Mouse (Mus musculus) kidney, embryonic 15.5 days (tissue): ENCODE data around the gene Cbln3. TPM values are rescaled to one million over a fixed set of nuclear protein-coding genes. Genes with fewer than 3 reads are reported as not detected.

ENCODE experiments used
- ATAC-seq: fragments of 200-750 bp; cut with Nextera tagmentation; replicated peaks from 2 replicates; pipeline ENCODE4 v1.8.0; 2017; ENCODE audit warnings: moderate TSS enrichment; ENCODE audit not compliant: low FRiP score
- H3K27ac ChIP-seq: fragments of 300-500 bp; sonication (generic); 2 replicates; pipeline ENCODE4 v1.5.1; 2015; ENCODE audit warnings: mild to moderate bottlenecking, inconsistent platforms
- H3K27me3 ChIP-seq: fragments of 300-500 bp; sonication (generic); 2 replicates; pipeline ENCODE4 v1.6.1; 2015; ENCODE audit warnings: inconsistent platforms
- H3K36me3 ChIP-seq: fragments of 300-500 bp; sonication (generic); 2 replicates; pipeline ENCODE4 v1.6.1; 2015; ENCODE audit warnings: inconsistent platforms
- H3K4me1 ChIP-seq: fragments of 300-500 bp; sonication (generic); 2 replicates; pipeline ENCODE4 v1.6.1; 2015; ENCODE audit warnings: inconsistent platforms
- H3K4me2 ChIP-seq: fragments of 300-500 bp; sonication (generic); 2 replicates; pipeline ENCODE4 v1.6.1; 2015; ENCODE audit warnings: moderate library complexity, mild to moderate bottlenecking, inconsistent platforms
- H3K4me3 ChIP-seq: fragments of 300-500 bp; sonication (generic); replicated peaks from 2 replicates; pipeline ENCODE4 v1.5.1; 2015; ENCODE audit warnings: mild to moderate bottlenecking, inconsistent platforms
- H3K9ac ChIP-seq: fragments of 300-500 bp; sonication (generic); 2 replicates; pipeline ENCODE4 v1.6.1; 2015; ENCODE audit warnings: mild to moderate bottlenecking, inconsistent platforms
- H3K9me3 ChIP-seq: fragments of 300-500 bp; sonication (generic); replicated peaks from 2 replicates; pipeline ENCODE4 v1.6.1; 2016; ENCODE audit warnings: inconsistent platforms
- WGBS: fragments of 180-500 bp; shearing (Covaris S2); methylation state at CpG from one replicate; pipeline ENCODE4 v1.1.7; 2015; ENCODE audit warnings: mixed read lengths; 5-methylcytosine and 5-hydroxymethylcytosine counted together
- polyA plus RNA-seq: library from polyadenylated mRNA; unstranded; fragments of >200 nt; fragmentation: Nextera tagmentation; extraction: Ambion mirVana; gene quantifications from 2 replicates; pipeline ENCODE4 v1.2.1, GENCODE M21; 2015

The Cbln3 gene
- polyA plus RNA-seq, 1 experiment from 2014 or later = 0.65 TPM

- Histone ChIP-seq H3K27me3 (no peaks in the 10 kb centered on the region), H3K9me3 (no peaks in the 10 kb centered on the region), H3K36me3 (0 out of 2 replicates have a peak, but pooled peaks cover 3% of the 10 kb centered on the region), H3K4me3 (no peak overlapping the region), H3K27ac (no peak overlapping the region), H3K4me1 (peaks cover 19% of the 10 kb centered on the region), H3K4me2 (no peak overlapping the region), H3K9ac (no peak overlapping the region)
- ATAC-seq = no peak
- WGBS = 91% methylated on average over 5 of the region's 5 CpGs
Measured at GRCm38 (mm10) chr14:55838312-55838711, 45.9 kb downstream of the Cbln3 start.

DNA sequence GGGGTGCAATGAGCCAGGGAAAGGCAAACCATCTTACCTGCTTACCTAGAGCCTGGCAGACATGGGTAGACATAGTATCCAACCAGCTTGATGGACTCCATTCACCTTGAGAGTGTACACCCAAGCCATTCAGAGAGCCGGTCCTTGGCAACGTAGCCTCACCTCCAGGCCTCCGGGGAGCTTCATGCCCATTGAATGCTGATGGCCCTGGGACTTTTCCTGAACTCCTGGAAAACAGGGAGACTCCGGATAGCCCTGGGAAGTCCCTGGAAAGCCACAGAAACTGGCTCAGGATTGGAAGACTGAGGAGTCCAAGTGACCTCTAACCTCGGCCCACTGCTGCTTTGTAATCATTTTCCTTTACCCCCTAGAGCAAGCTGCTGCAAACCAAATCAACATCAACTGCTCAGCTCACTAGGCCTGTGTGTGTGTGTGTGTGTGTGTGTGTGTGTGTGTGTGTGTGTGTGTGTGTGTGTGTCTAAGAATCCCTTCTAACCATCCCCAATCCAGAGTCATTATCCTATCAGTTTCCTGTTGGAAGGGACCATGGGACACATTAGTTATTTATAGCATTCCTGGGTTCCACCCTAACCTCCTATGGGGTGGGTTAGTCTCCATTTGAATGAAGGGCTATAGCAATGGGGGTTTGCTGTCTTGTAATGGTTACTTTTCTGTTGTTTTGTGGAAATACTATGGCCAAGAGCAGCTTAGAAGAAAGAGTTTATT, 49.2 kb downstream of the Cbln3 start:
- H3K27me3 ChIP-seq = no peaks in the 10 kb centered on the region
- H3K4me2 ChIP-seq = no peak overlapping the region
- no peak for ATAC-seq
- no peak overlapping the region for H3K9ac ChIP-seq
- 81% methylated on average over 5 of the region's 5 CpGs for WGBS
- peaks cover 30% of the 10 kb centered on the region for H3K36me3 ChIP-seq
- H3K4me1 ChIP-seq = peaks cover 18% of the 10 kb centered on the region
- H3K4me3 ChIP-seq = no peak overlapping the region
- no peaks in the 10 kb centered on the region for H3K9me3 ChIP-seq
- H3K27ac ChIP-seq = no peak overlapping the region

- Histone ChIP-seq H3K9me3 (no peaks in the 10 kb centered on the region), H3K4me3 (no peak overlapping the region), H3K4me2 (no peak overlapping the region), H3K9ac (no peak overlapping the region), H3K4me1 (peaks cover 33% of the 10 kb centered on the region), H3K27me3 (no peaks in the 10 kb centered on the region), H3K36me3 (peaks cover 38% of the 10 kb centered on the region), H3K27ac (no peak overlapping the region)
- no peak for ATAC-seq
- 80% methylated on average over 4 of the region's 4 CpGs for WGBS
Measured at GRCm38 (mm10) chr14:55833126-55833525, 51.1 kb downstream of the Cbln3 start.

GRCm38 (mm10) chr14:55830331-55830730, 53.9 kb downstream of the Cbln3 start:
- WGBS = 77% methylated on average over 4 of the region's 4 CpGs
- no peak overlapping the region for H3K27ac ChIP-seq
- 0 out of 2 replicates have a peak, but pooled peaks cover 6% of the 10 kb centered on the region for H3K27me3 ChIP-seq
- H3K9ac ChIP-seq = no peak overlapping the region
- H3K4me2 ChIP-seq = no peak overlapping the region
- no peaks in the 10 kb centered on the region; the same call in 1 of the 2 replicates for H3K9me3 ChIP-seq
- no peak for ATAC-seq
- no peak overlapping the region for H3K4me3 ChIP-seq
- H3K36me3 ChIP-seq = peaks cover 43% of the 10 kb centered on the region
- peaks cover 56% of the 10 kb centered on the region for H3K4me1 ChIP-seq

DNA sequence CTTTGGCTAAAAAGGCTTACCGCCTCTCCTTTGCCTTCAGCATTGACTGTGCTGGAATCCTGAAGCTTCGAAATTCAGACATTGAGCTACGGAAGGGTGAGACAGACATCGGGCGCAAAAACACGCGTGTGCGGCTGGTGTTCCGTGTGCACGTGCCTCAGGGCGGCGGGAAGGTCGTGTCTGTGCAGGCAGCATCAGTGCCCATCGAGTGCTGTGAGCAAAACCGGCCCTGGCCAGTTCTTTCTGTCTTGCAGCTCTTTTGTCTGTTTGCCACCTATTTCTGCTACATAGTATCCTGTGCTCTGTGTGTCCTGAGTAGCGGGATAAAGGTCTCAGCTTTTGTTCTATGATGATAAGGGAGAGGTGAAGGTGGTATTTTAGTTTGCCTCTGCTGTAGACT, 54.3 kb downstream of the Cbln3 start:
- no peak overlapping the region for H3K4me3 ChIP-seq
- ATAC-seq = no peak
- no peaks in the 10 kb centered on the region; the same call in 1 of the 2 replicates for H3K9me3 ChIP-seq
- H3K9ac ChIP-seq = no peak overlapping the region
- H3K4me2 ChIP-seq = no peak overlapping the region
- peaks cover 43% of the 10 kb centered on the region for H3K36me3 ChIP-seq
- WGBS = 92% methylated on average over 16 of the region's 16 CpGs
- peaks cover 56% of the 10 kb centered on the region for H3K4me1 ChIP-seq
- H3K27ac ChIP-seq = no peak overlapping the region
- H3K27me3 ChIP-seq = 0 out of 2 replicates have a peak, but pooled peaks cover 6% of the 10 kb centered on the region

Other genes starting within 250 kb of the Cbln3 start
- gene Ipo4, start 248.4 kb downstream of the Cbln3 start, polyA plus RNA-seq = 97.4 and 115 TPM in 2 replicates
- gene Gm49378, start 246.5 kb downstream of the Cbln3 start, polyA plus RNA-seq = 1.4 and 2.3 TPM in 2 replicates
- gene Tm9sf1, start 240.6 kb downstream of the Cbln3 start, polyA plus RNA-seq = 113 and 123 TPM in 2 replicates
- 0.92 and 1.0 TPM in 2 replicates for gene Tssk4, start 234.2 kb downstream of the Cbln3 start, polyA plus RNA-seq
- gene Mdp1, start 223.9 kb downstream of the Cbln3 start, polyA plus RNA-seq = 53.6 and 55.8 TPM in 2 replicates
- 68.2 and 72.6 TPM in 2 replicates for gene Gmpr2, start 212.5 kb downstream of the Cbln3 start, polyA plus RNA-seq
- 545 and 565 TPM in 2 replicates for gene Nedd8, start 212.3 kb downstream of the Cbln3 start, polyA plus RNA-seq
- gene Tinf2, start 202.6 kb downstream of the Cbln3 start, polyA plus RNA-seq = 43.6 and 46.9 TPM in 2 replicates
- 2.1 TPM in 2 replicates for gene Tgm1, start 170.5 kb downstream of the Cbln3 start, polyA plus RNA-seq
- 37.6 and 41.8 TPM in 2 replicates for gene Rabggta, start 162.1 kb downstream of the Cbln3 start, polyA plus RNA-seq
- 94.5 and 94.7 TPM in 2 replicates for gene Dhrs1, start 138.7 kb downstream of the Cbln3 start, polyA plus RNA-seq
- 38.6 and 43.4 TPM in 2 replicates for gene Nop9, start 138.7 kb downstream of the Cbln3 start, polyA plus RNA-seq
- 10.0 and 11.2 TPM in 2 replicates for gene Cideb, start 125.9 kb downstream of the Cbln3 start, polyA plus RNA-seq
- gene Ltb4r2, start 123.0 kb downstream of the Cbln3 start, polyA plus RNA-seq = 0.25 and 0.35 TPM in 2 replicates
- 0.69 and 0.73 TPM in 2 replicates for gene Ltb4r1, start 118.4 kb downstream of the Cbln3 start, polyA plus RNA-seq
- 13.9 and 15.8 TPM in 2 replicates for gene Adcy4, start 100.3 kb downstream of the Cbln3 start, polyA plus RNA-seq
- gene Ripk3, start 95.5 kb downstream of the Cbln3 start, polyA plus RNA-seq = 38.1 and 40.4 TPM in 2 replicates
- gene Nfatc4, start 61.2 kb downstream of the Cbln3 start, polyA plus RNA-seq = 32.2 and 39.9 TPM in 2 replicates
- 20.7 and 22.4 TPM in 2 replicates for gene Nynrin, start 30.4 kb downstream of the Cbln3 start, polyA plus RNA-seq
- 18.0 and 19.5 TPM in 2 replicates for gene Khnyn, start 555 bp upstream of the Cbln3 start, polyA plus RNA-seq
- gene Sdr39u1, start 15.9 kb upstream of the Cbln3 start, polyA plus RNA-seq = 56.6 and 63.8 TPM in 2 replicates
- gene Cma1, start 60.3 kb upstream of the Cbln3 start, polyA plus RNA-seq = 2.1 and 2.6 TPM in 2 replicates
- gene Cma2, start 66.6 kb upstream of the Cbln3 start, polyA plus RNA-seq = not detected in 2 replicates
- gene Mcpt1, start 133.6 kb upstream of the Cbln3 start, polyA plus RNA-seq = not detected in 2 replicates
- gene Mcpt9, start 146.1 kb upstream of the Cbln3 start, polyA plus RNA-seq = not detected in 2 replicates
- gene Mcpt2, start 157.6 kb upstream of the Cbln3 start, polyA plus RNA-seq = not detected in 2 replicates
- not detected in 2 replicates for gene Mcpt4, start 177.9 kb upstream of the Cbln3 start, polyA plus RNA-seq
- 0.27 and 0.38 TPM in 2 replicates for gene Mcpt8, start 200.9 kb upstream of the Cbln3 start, polyA plus RNA-seq
- 0.50 and 0.64 TPM in 2 replicates for gene Ctsg, start 218.2 kb upstream of the Cbln3 start, polyA plus RNA-seq
- gene Gzme, start 236.2 kb upstream of the Cbln3 start, polyA plus RNA-seq = not detected in 2 replicates
- gene Gzmd, start 248.2 kb upstream of the Cbln3 start, polyA plus RNA-seq = not detected in 2 replicates